Mouse (Mus musculus): ENCODE measurements around the gene Taf5l.

DNA sequence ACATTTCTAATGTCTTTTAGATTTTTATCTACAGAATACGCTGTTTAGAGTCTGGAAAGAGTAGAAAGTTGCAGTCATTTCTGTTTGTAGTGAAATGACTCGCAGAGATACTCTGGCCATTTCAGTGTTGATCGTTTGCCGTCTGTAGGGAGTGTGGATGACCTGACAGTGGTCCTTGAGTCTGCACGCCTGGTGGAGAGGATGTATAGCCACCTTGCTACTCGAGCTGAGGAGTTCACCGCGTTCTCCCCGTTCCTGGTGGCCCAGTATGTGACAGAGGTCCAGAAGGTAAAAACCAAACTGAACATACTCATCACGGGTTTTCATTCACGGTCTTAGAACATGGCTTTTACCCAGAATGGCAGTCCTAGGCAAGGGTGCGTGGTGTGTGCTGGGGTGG is 23.7 kb upstream of the Taf5l start:
- TF ChIP-seq CTCF (IDR thresholded peaks at IDR 0.05; ENCODE audit: borderline replicate concordance, insufficient read depth, low read depth, low read length): no peak
- no peak for TF ChIP-seq POLR2A (IDR thresholded peaks at IDR 0.05; ENCODE audit: borderline replicate concordance, insufficient read depth, low read length)
